Mouse (Mus musculus) liver, embryonic 11.5 days (tissue): ENCODE measurements around the gene Negr1. TPM values are rescaled to one million over a fixed set of nuclear protein-coding genes. Genes with fewer than 3 reads are reported as not detected.

ENCODE experiments used
- ATAC-seq: fragments of 200-750 bp; cut with Nextera tagmentation; replicated peaks from 2 replicates; pipeline ENCODE4 v1.8.0; 2017; ENCODE audit warnings: moderate number of reproducible peaks, mild to moderate bottlenecking, moderate TSS enrichment, moderate library complexity; ENCODE audit not compliant: low FRiP score
- DNase-seq: peaks from one replicate; pipeline ENCODE4 v3.0.0-alpha.2; 2017; ENCODE audit warnings: low spot score
- H3K27ac ChIP-seq: fragments of 300-500 bp; sonication (generic); 2 replicates; pipeline ENCODE4 v1.5.1; 2014; ENCODE audit warnings: mild to moderate bottlenecking, low read depth, low read length, control low read depth
- H3K27me3 ChIP-seq: fragments of 300-500 bp; sonication (generic); replicated peaks from 2 replicates; pipeline ENCODE4 v1.6.1; 2014; ENCODE audit warnings: low read length, mixed read lengths; ENCODE audit not compliant: control insufficient read depth, insufficient read depth
- H3K36me3 ChIP-seq: fragments of 300-500 bp; sonication (generic); 2 replicates; pipeline ENCODE4 v1.6.1; 2014; ENCODE audit warnings: mild to moderate bottlenecking, low read length, moderate library complexity, mixed read lengths; ENCODE audit not compliant: control insufficient read depth, insufficient read depth
- H3K4me1 ChIP-seq: fragments of 300-500 bp; sonication (generic); replicated peaks from 2 replicates; pipeline ENCODE4 v1.6.1; 2014; ENCODE audit warnings: low read length, mixed read lengths; ENCODE audit not compliant: control insufficient read depth, insufficient read depth
- H3K4me2 ChIP-seq: fragments of 300-500 bp; sonication (generic); 2 replicates; pipeline ENCODE4 v1.6.1; 2014; ENCODE audit warnings: mild to moderate bottlenecking, control low read depth, moderate library complexity
- H3K4me3 ChIP-seq: fragments of 300-500 bp; sonication (generic); 2 replicates; pipeline ENCODE4 v1.5.1; 2014; ENCODE audit warnings: low read depth, low read length, control low read depth
- H3K9ac ChIP-seq: fragments of 300-500 bp; sonication (generic); 2 replicates; pipeline ENCODE4 v1.6.1; 2014; ENCODE audit warnings: low read depth, low read length, control low read depth
- H3K9me3 ChIP-seq: fragments of 300-500 bp; sonication (generic); 2 replicates; pipeline ENCODE4 v1.6.1; 2016; ENCODE audit warnings: low read length, inconsistent platforms, mixed read lengths; ENCODE audit not compliant: control insufficient read depth
- WGBS: fragments of 180-500 bp; shearing (Covaris S2); extraction: QIAGEN DNeasy Blood & Tissue Kit; methylation state at CpG from one replicate; pipeline ENCODE4 v1.1.7; 2014; 5-methylcytosine and 5-hydroxymethylcytosine counted together
- polyA plus RNA-seq: library from polyadenylated mRNA; unstranded; fragments of >200 nt; fragmentation: Nextera tagmentation; extraction: Ambion mirVana; gene quantifications from 2 replicates; pipeline ENCODE4 v1.2.1, GENCODE M21; 2014

Negr1 gene
- polyA plus RNA-seq, 1 experiment from 2014 or later, result 1.7 TPM

DNA sequence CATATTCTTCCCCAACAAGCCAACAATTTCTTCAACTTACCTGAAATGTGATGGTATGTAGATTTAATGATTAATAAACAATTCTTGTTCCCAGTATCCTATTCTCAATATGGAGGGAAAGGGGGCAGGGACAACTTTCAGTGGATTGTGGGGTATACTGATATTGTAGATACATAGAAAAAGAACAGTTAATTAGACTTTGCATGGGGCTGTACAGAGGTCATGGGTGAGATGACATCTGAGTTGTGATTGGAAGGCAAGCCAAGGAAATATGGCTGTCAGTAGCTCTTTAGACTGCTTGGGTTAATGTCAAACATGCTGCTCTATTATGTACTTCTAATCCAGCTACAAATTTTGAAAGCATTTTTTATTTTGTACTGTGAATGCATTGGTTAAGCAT, 535.9 kb downstream of the Negr1 start:
- H3K4me3 ChIP-seq, result no peak overlapping the region
- H3K36me3 ChIP-seq, result no peaks in the 10 kb centered on the region
- H3K9ac ChIP-seq, result no peak overlapping the region
- no peaks in the 10 kb centered on the region for H3K4me1 ChIP-seq
- no peak overlapping the region for H3K4me2 ChIP-seq
- no peaks in the 10 kb centered on the region for H3K9me3 ChIP-seq
- H3K27ac ChIP-seq, result no peak overlapping the region
- no peaks in the 10 kb centered on the region for H3K27me3 ChIP-seq
- ATAC-seq (no peak), DNase-seq (no peak)

DNA sequence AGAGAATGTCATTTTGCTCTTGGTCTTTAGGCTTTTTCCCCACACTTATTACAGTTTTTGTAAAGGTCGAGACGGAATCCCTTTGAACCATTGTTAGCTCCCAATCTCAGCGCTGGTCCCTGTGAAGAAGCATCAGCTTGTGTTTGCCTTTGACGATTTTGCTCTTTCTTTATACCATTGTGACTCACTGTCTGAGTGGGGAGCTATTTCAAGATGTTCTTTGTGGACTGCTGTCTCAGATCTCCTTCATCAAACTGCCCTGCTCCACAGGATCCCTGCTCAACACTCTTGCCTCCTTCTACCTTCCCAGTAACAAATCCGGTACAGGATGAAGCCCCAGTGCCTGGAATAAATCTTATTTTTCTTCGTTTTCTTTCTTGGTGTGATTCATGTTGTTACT, 536.8 kb downstream of the Negr1 start:
- no peaks in the 10 kb centered on the region for H3K36me3 ChIP-seq
- ATAC-seq (no peak), DNase-seq (no peak)
- no peaks in the 10 kb centered on the region for H3K27me3 ChIP-seq
- no peaks in the 10 kb centered on the region for H3K9me3 ChIP-seq
- 80% methylated on average over 6 of the region's 6 CpGs for WGBS
- H3K27ac ChIP-seq, result no peak overlapping the region
- H3K4me3 ChIP-seq, result no peak overlapping the region
- no peak overlapping the region for H3K9ac ChIP-seq
- H3K4me2 ChIP-seq, result no peak overlapping the region
- no peaks in the 10 kb centered on the region for H3K4me1 ChIP-seq

DNA sequence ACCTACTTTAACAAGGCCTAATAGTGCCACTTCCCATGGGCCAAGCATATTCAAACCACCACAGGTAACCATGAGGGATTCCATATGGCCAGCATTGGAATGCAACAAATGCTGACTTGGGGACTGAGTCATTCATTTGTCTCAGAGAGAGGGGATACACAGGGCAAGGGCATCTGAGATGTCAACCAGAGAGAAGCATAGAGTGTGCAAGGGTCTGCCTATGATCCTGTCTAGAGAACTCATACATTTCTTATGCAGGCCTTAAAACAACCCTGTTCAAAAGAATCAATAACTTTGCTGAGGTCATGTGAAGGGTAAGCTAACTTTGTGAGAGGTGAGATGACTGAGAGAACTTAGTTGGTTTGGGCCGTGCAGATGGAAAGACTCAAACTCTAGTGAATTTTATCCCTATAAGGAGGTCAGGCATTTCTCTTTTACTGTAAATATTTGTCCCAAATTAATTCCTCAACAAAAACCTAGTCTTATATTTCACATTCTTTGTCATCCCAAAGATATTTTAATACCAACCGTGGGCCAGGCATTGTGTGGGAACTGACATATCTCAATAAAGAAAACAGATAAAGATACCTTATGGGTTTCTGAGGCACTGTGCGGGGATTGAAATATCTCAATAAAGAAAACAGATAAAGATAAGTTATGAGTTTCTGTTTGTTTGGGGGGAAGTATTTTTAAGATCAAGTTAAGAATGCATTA, 543.4 kb downstream of the Negr1 start:
- Histone ChIP-seq H3K27ac (no peak overlapping the region), H3K4me3 (no peak overlapping the region), H3K36me3 (no peaks in the 10 kb centered on the region), H3K4me1 (no peaks in the 10 kb centered on the region), H3K9ac (no peak overlapping the region), H3K9me3 (no peaks in the 10 kb centered on the region), H3K27me3 (no peaks in the 10 kb centered on the region), H3K4me2 (no peak overlapping the region)
- DNase-seq, result no peak
- 67% methylated on average over 3 of the region's 3 CpGs for WGBS
- no peak for ATAC-seq

DNA sequence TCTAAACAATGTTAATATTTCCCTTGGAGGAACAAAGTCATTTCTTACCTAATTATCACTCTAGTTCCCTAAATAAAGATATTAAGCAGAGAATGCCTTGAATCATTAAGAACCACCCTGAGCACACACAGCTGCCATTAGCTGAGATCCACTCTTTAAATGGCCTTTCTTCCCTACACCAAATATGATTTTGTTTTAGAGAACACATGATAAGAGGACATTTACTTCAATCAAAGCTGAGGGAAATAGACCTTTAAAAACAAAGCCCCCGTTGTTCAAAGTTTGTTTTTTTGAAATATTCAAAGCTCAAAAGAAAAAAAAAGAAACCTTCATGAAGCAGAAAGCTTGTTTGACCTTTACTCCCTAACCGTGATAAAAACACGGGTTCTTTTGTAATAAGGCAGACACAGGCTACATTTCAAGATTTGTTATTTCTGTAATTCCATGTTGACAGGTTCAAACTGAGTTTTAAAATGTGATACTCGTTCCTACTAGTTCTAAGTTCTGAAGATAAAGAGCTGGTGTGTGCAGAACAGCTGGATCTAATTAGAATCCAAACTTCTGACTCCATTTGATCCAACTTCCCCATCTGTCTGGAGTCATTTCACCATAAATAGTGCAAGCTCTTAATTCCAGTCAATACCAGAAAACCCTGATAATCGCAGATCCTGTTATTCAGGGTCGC, 544.1 kb downstream of the Negr1 start:
- Histone ChIP-seq H3K4me1 (no peaks in the 10 kb centered on the region), H3K9me3 (no peaks in the 10 kb centered on the region), H3K27ac (no peak overlapping the region), H3K27me3 (no peaks in the 10 kb centered on the region), H3K4me3 (no peak overlapping the region), H3K36me3 (no peaks in the 10 kb centered on the region), H3K4me2 (no peak overlapping the region), H3K9ac (no peak overlapping the region)
- no peak for ATAC-seq
- DNase-seq, result no peak
- WGBS, result 56% methylated on average over 6 of the region's 6 CpGs

- DNase-seq (no peak), ATAC-seq (no peak)
- 87% methylated on average over 2 of the region's 2 CpGs for WGBS
- Histone ChIP-seq H3K4me2 (no peak overlapping the region), H3K4me3 (no peak overlapping the region), H3K4me1 (no peaks in the 10 kb centered on the region), H3K36me3 (no peaks in the 10 kb centered on the region), H3K27me3 (no peaks in the 10 kb centered on the region), H3K9me3 (no peaks in the 10 kb centered on the region), H3K9ac (no peak overlapping the region), H3K27ac (no peak overlapping the region)
These were observed 546.6 kb downstream of the Negr1 start for GRCm38 (mm10) chr3:157108156-157108555.

DNA sequence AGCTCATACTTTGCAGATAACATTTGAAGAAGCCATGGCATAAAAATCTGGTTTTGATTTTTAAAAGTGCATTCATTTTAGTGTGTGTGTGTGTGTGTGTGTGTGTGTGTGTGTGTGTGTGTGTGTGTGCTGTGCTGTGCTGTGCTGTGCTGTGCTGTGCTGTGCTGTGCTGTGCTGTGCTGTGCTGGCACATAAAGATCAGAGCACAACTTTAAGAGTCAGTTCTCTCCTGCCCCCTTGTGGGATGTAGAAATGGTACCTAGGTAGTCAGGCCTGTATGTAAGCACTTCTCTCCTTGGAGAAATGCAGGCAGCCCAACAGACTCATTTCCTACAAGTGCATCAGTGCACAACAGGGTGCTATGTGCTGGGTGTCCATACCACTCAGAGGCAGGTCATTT, 547.7 kb downstream of the Negr1 start:
- DNase-seq, result no peak

DNA sequence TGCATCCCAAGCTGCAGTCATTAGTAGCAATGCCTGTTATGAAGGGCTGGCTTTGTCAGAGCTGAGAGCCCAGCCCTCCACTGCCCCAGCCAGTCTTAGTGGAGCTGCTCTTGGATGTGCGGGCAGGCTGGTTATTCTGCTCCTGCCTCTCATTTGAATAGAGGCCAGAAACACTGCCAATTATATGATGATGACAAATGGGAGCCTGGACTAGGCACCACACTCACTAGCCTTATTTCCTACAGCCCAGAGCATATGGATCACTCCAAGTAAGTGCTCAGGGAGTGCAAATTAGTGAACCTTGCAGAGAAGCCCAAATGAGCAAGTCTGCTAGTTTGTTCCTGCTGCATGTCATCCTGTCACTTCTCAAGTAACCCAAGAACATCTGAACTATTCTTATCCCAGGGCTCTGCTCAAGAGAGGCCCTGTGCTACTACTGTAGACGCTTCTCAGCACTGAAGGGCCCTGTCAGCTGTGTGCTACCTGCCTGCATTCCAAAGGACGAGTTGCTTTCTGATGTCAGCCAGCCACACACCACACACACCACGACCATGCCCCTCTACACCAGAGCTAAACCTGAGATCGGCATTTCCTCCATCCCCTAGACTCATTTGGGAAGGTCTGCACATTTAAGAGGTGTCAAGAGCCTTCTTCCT, 553.6 kb downstream of the Negr1 start:
- H3K4me3 ChIP-seq, result no peak overlapping the region
- 47% methylated on average over 5 of the region's 5 CpGs for WGBS
- H3K9me3 ChIP-seq, result no peaks in the 10 kb centered on the region
- no peaks in the 10 kb centered on the region for H3K27me3 ChIP-seq
- no peaks in the 10 kb centered on the region for H3K4me1 ChIP-seq
- H3K4me2 ChIP-seq, result no peak overlapping the region
- DNase-seq, result no peak
- no peak overlapping the region for H3K27ac ChIP-seq
- ATAC-seq, result no peak
- H3K36me3 ChIP-seq, result no peaks in the 10 kb centered on the region
- no peak overlapping the region for H3K9ac ChIP-seq

More for the DNA sequence above, 547.7 kb downstream of the Negr1 start:
- no peaks in the 10 kb centered on the region for H3K4me1 ChIP-seq
- H3K27ac ChIP-seq, result no peak overlapping the region
- no peaks in the 10 kb centered on the region for H3K36me3 ChIP-seq
- H3K27me3 ChIP-seq, result no peaks in the 10 kb centered on the region
- ATAC-seq, result no peak
- no peak overlapping the region for H3K9ac ChIP-seq
- no peak overlapping the region for H3K4me3 ChIP-seq
- no peaks in the 10 kb centered on the region for H3K9me3 ChIP-seq
- no peak overlapping the region for H3K4me2 ChIP-seq

DNA sequence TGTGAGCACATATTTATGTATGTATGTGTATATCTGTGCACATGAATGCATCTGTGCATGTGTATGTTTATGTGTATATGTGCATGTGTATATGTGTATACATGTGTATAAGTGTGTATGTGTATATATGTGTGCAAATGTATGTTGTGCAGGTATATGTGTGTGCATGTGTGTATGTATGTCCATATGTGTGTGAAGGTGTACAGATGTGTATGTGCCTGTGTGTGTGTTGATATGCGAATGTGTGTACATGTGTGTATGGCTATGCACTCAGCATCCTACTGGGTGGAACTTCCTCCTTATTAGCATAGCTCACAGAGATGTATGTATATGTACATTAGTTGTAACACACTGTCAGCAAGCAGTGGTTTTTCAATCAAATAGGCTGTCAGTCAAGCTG, 554.4 kb downstream of the Negr1 start:
- WGBS, result 84% methylated on average over 1 of the region's 1 CpGs
- Histone ChIP-seq H3K4me2 (no peak overlapping the region), H3K4me1 (no peaks in the 10 kb centered on the region), H3K27ac (no peak overlapping the region), H3K9ac (no peak overlapping the region), H3K27me3 (no peaks in the 10 kb centered on the region), H3K36me3 (no peaks in the 10 kb centered on the region), H3K4me3 (no peak overlapping the region), H3K9me3 (no peaks in the 10 kb centered on the region)
- ATAC-seq (no peak), DNase-seq (no peak)

GRCm38 (mm10) chr3:157119916-157120315, 558.3 kb downstream of the Negr1 start:
- no peaks in the 10 kb centered on the region for H3K4me1 ChIP-seq
- DNase-seq (no peak), ATAC-seq (no peak)
- H3K27ac ChIP-seq, result no peak overlapping the region
- WGBS, result 59% methylated on average over 2 of the region's 2 CpGs
- no peak overlapping the region for H3K4me3 ChIP-seq
- H3K36me3 ChIP-seq, result no peaks in the 10 kb centered on the region
- H3K9ac ChIP-seq, result no peak overlapping the region
- H3K9me3 ChIP-seq, result no peaks in the 10 kb centered on the region
- no peaks in the 10 kb centered on the region for H3K27me3 ChIP-seq
- no peak overlapping the region for H3K4me2 ChIP-seq
